Mouse (Mus musculus) liver, postnatal 0 days (tissue): ENCODE data around the gene Tacc2.

Experiments used
- CTCF ChIP-seq: sonication (generic); IDR thresholded peaks from 2 replicates; pipeline ENCODE4 v1.5.1; 2016; ENCODE audit warnings: antibody characterized with exemption, low read depth
- EP300 ChIP-seq: IDR thresholded peaks from 2 replicates; pipeline ENCODE4 v1.6.1; 2016; ENCODE audit warnings: antibody characterized with exemption, low read depth, mild to moderate bottlenecking

DNA sequence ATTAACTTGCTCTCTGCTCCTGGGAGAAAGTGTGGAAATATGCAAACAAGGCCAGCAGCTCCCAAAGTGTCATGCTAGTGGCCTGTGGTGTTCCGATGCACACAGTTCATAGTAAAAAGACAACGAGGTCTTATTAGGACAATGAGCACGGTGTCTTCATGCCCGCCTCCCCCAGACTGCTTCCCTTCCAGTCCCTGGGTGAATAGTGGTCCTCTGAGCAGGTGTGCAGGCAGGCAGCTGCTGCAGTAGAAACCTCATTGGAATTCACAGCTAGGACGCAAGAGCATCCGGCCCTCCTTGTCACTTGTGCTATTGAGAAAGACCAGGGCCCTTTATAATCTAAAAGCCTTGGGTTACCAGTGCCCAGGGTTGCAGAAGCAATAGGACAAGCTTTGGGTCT lies 136.1 kb downstream of the Tacc2 start:
- TF ChIP-seq CTCF (no peak), EP300 (no peak)
